Mouse (Mus musculus) liver, embryonic 16.5 days (tissue): ENCODE measurements around the gene Spata17. TPM values are rescaled to one million over a fixed set of nuclear protein-coding genes. Genes with fewer than 3 reads are reported as not detected.

ENCODE experiments used
- ATAC-seq: fragments of 200-750 bp; cut with Nextera tagmentation; 2 replicates; pipeline ENCODE4 v1.8.0; 2017; ENCODE audit warnings: low read depth, mild to moderate bottlenecking, moderate number of reproducible peaks, moderate library complexity
- H3K27ac ChIP-seq: fragments of 300-500 bp; sonication (generic); 2 replicates; pipeline ENCODE4 v1.5.1; 2014; ENCODE audit warnings: mild to moderate bottlenecking, low read length
- H3K27me3 ChIP-seq: fragments of 300-500 bp; sonication (generic); 2 replicates; pipeline ENCODE4 v1.6.1; 2014; ENCODE audit warnings: low read depth, low read length, mixed read lengths; ENCODE audit not compliant: control insufficient read depth, insufficient read depth
- H3K36me3 ChIP-seq: fragments of 300-500 bp; sonication (generic); 2 replicates; pipeline ENCODE4 v1.6.1; 2014; ENCODE audit warnings: mild to moderate bottlenecking; ENCODE audit not compliant: control insufficient read depth, insufficient read depth
- H3K4me1 ChIP-seq: fragments of 300-500 bp; sonication (generic); 2 replicates; pipeline ENCODE4 v1.6.1; 2014; ENCODE audit warnings: low read depth, low read length, mixed read lengths; ENCODE audit not compliant: control insufficient read depth
- H3K4me2 ChIP-seq: fragments of 300-500 bp; sonication (generic); 2 replicates; pipeline ENCODE4 v1.6.1; 2014; ENCODE audit warnings: low read depth, low read length, mixed read lengths
- H3K4me3 ChIP-seq: fragments of 300-500 bp; sonication (generic); 2 replicates; pipeline ENCODE4 v1.5.1; 2014; ENCODE audit warnings: low read depth, mild to moderate bottlenecking, low read length
- H3K9ac ChIP-seq: fragments of 300-500 bp; sonication (generic); 2 replicates; pipeline ENCODE4 v1.6.1; 2014; ENCODE audit warnings: low read depth, low read length
- H3K9me3 ChIP-seq: fragments of 300-500 bp; sonication (generic); replicated peaks from 2 replicates; pipeline ENCODE4 v1.6.1; 2016; ENCODE audit warnings: low read length; ENCODE audit not compliant: control insufficient read depth
- WGBS: fragments of 180-500 bp; shearing (Covaris S2); extraction: QIAGEN DNeasy Blood & Tissue Kit; methylation state at CpG from one replicate; pipeline ENCODE4 v1.1.7; 2014; ENCODE audit not compliant: insufficient replicate concordance; 5-methylcytosine and 5-hydroxymethylcytosine counted together
- polyA plus RNA-seq: library from polyadenylated mRNA; unstranded; fragments of >200 nt; fragmentation: Nextera tagmentation; extraction: Ambion mirVana; gene quantifications from 2 replicates; pipeline ENCODE4 v1.2.1, GENCODE M21; 2015

Spata17 gene
- polyA plus RNA-seq, 1 experiment from 2014 or later = 0.24 TPM

- Histone ChIP-seq H3K9me3 (no peaks in the 10 kb centered on the region), H3K4me1 (no peaks in the 10 kb centered on the region), H3K36me3 (no peaks in the 10 kb centered on the region), H3K27me3 (no peaks in the 10 kb centered on the region), H3K9ac (no peak overlapping the region), H3K4me2 (no peak overlapping the region), H3K27ac (no peak overlapping the region), H3K4me3 (no peak overlapping the region)
- 29% methylated on average over 4 of the region's 4 CpGs for WGBS
- ATAC-seq = no peak
Measured at GRCm38 (mm10) chr1:187039801-187040200, 175.5 kb downstream of the Spata17 start.

DNA sequence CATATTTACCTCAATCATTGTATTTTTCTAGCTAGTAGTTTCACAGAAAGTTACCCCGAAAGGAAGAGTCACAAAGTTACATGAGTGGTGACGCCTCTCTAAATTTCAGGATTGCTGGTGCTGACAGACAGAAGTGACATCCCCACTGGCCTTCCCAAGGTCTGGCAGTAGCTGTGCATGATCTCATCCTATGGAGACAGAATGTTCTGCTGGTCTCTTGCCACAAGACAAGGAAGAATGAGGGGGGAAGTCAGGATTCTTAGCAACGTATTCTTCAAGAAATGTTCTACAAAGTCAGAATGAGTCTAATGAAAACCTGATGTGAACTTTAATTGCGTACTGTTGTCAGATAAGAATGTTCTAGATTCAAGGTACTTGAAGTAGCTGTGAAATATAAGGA is 179.5 kb downstream of the Spata17 start:
- no peak for ATAC-seq
- no peak overlapping the region for H3K4me2 ChIP-seq
- H3K27me3 ChIP-seq = no peaks in the 10 kb centered on the region
- H3K4me1 ChIP-seq = no peaks in the 10 kb centered on the region
- H3K4me3 ChIP-seq = no peak overlapping the region
- H3K9me3 ChIP-seq = no peaks in the 10 kb centered on the region
- no peaks in the 10 kb centered on the region for H3K36me3 ChIP-seq
- no peak overlapping the region for H3K27ac ChIP-seq
- H3K9ac ChIP-seq = no peak overlapping the region
- 75% methylated on average over 4 of the region's 4 CpGs for whole genome bisulfite sequencing

DNA sequence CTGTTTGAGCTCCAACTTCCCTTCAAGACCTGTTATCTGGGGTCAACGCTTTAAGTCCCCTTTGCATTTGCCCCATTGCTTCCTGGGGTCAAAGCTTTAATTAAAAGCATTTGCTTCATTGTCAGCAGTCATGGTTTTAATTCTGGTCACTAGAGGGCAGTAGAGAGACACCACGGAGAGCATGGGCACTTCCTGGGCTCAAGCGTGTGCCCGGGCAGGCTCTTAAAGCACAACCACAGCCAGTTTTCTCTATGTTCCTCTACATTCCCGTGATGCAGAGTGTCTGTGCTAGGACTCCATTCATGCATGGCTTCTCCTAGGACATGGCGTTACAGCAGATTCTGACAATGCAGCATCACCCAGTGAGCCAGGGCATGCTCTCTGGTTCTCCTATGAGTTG is 183.5 kb downstream of the Spata17 start:
- 23% methylated on average over 6 of the region's 6 CpGs for WGBS
- Histone ChIP-seq H3K4me1 (no peaks in the 10 kb centered on the region), H3K27me3 (no peaks in the 10 kb centered on the region), H3K9ac (no peak overlapping the region), H3K27ac (no peak overlapping the region), H3K36me3 (no peaks in the 10 kb centered on the region), H3K9me3 (no peaks in the 10 kb centered on the region), H3K4me3 (no peak overlapping the region), H3K4me2 (no peak overlapping the region)
- no peak for ATAC-seq

- H3K4me1 ChIP-seq = no peaks in the 10 kb centered on the region
- H3K27ac ChIP-seq = no peak overlapping the region
- no peaks in the 10 kb centered on the region for H3K27me3 ChIP-seq
- ATAC-seq = no peak
- no peak overlapping the region for H3K9ac ChIP-seq
- WGBS = 65% methylated on average over 6 of the region's 6 CpGs
- H3K4me2 ChIP-seq = no peak overlapping the region
- no peaks in the 10 kb centered on the region for H3K36me3 ChIP-seq
- no peaks in the 10 kb centered on the region for H3K9me3 ChIP-seq
- no peak overlapping the region for H3K4me3 ChIP-seq
Measured at GRCm38 (mm10) chr1:187028841-187029240, 186.4 kb downstream of the Spata17 start.

GRCm38 (mm10) chr1:187020011-187020410 is 195.3 kb downstream of the Spata17 start:
- no peaks in the 10 kb centered on the region for H3K4me1 ChIP-seq
- no peak for ATAC-seq

DNA sequence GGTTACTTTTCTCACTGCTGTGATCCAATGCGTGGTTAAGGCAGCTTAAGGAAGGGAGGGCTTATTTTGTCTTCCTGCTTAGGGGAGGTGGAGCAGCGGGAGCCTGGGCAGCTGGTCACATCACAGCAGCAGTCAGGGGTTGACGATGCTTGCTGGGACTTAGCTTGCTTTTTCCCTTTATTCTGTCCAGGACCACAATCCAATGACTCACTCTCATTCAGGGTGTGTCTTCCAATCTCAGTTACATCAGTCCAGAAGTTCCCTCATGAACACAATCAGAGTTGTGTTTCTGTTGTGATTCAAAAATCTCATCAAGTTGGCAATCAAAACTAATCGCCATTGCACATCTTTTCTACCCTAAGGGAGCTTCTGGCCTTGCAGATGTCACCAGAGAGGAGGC is 199.1 kb downstream of the Spata17 start:
- no peak for ATAC-seq
- Histone ChIP-seq H3K27me3 (no peaks in the 10 kb centered on the region), H3K4me3 (no peak overlapping the region), H3K4me1 (no peaks in the 10 kb centered on the region), H3K36me3 (no peaks in the 10 kb centered on the region), H3K9me3 (no peaks in the 10 kb centered on the region), H3K9ac (no peak overlapping the region), H3K27ac (no peak overlapping the region), H3K4me2 (no peak overlapping the region)
- 35% methylated on average over 4 of the region's 4 CpGs for WGBS

More at GRCm38 (mm10) chr1:187020011-187020410, 195.3 kb downstream of the Spata17 start:
- no peak overlapping the region for H3K4me2 ChIP-seq
- 60% methylated on average over 7 of the region's 7 CpGs for WGBS
- no peaks in the 10 kb centered on the region for H3K9me3 ChIP-seq
- no peaks in the 10 kb centered on the region for H3K36me3 ChIP-seq
- no peak overlapping the region for H3K9ac ChIP-seq
- H3K27me3 ChIP-seq = no peaks in the 10 kb centered on the region
- H3K4me3 ChIP-seq = no peak overlapping the region
- H3K27ac ChIP-seq = no peak overlapping the region

DNA sequence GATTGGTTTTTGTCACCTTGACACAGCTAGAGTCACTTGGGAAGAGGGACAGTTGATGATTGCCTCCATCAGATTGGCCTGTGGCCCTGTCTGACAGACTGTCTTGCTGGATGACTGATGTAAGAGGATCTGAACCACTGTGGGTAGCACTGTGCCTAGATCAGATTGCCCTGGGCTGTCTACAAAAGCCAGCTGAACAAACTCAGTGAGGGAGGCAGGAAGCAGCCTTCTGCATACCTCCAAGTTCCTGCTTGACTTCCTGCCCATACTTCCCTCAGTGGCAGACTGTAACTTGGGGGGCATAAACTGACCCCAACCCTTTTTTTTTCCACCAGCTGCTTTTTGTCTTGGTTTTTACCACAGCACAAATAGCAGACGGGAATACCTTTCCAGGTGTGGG is 199.6 kb downstream of the Spata17 start:
- H3K9ac ChIP-seq = no peak overlapping the region
- 56% methylated on average over 1 of the region's 1 CpGs for WGBS
- no peak overlapping the region for H3K4me3 ChIP-seq
- H3K4me1 ChIP-seq = no peaks in the 10 kb centered on the region
- no peak overlapping the region for H3K4me2 ChIP-seq
- H3K27ac ChIP-seq = no peak overlapping the region
- H3K9me3 ChIP-seq = no peaks in the 10 kb centered on the region
- H3K36me3 ChIP-seq = no peaks in the 10 kb centered on the region
- ATAC-seq = no peak
- H3K27me3 ChIP-seq = no peaks in the 10 kb centered on the region

- H3K36me3 ChIP-seq = no peaks in the 10 kb centered on the region
- H3K4me2 ChIP-seq = no peak overlapping the region
- H3K9me3 ChIP-seq = no peaks in the 10 kb centered on the region
- no peak overlapping the region for H3K9ac ChIP-seq
- 63% methylated on average over 2 of the region's 2 CpGs for WGBS
- H3K4me3 ChIP-seq = no peak overlapping the region
- H3K4me1 ChIP-seq = no peaks in the 10 kb centered on the region
- no peaks in the 10 kb centered on the region for H3K27me3 ChIP-seq
- no peak for ATAC-seq
- no peak overlapping the region for H3K27ac ChIP-seq
Measured at GRCm38 (mm10) chr1:187014141-187014540, 201.1 kb downstream of the Spata17 start.

- no peak overlapping the region for H3K9ac ChIP-seq
- H3K9me3 ChIP-seq = no peaks in the 10 kb centered on the region; the same call in 1 of the 2 replicates
- H3K27ac ChIP-seq = no peak overlapping the region
- no peaks in the 10 kb centered on the region for H3K4me1 ChIP-seq
- no peak overlapping the region for H3K4me3 ChIP-seq
- no peak for ATAC-seq
- WGBS = 68% methylated on average over 4 of the region's 4 CpGs
- no peak overlapping the region for H3K4me2 ChIP-seq
- no peaks in the 10 kb centered on the region for H3K27me3 ChIP-seq
- no peaks in the 10 kb centered on the region for H3K36me3 ChIP-seq
Measured at GRCm38 (mm10) chr1:187011601-187012000, 203.7 kb downstream of the Spata17 start.
